Mouse (Mus musculus) liver, embryonic 12.5 days (tissue): Measurements from ENCODE around the gene Kpna1. TPM values are rescaled to one million over a fixed set of nuclear protein-coding genes. Genes with fewer than 3 reads are reported as not detected.
"Not testable (repeated sequence)": the region's sequence is repeated elsewhere in the genome, so short reads cannot be mapped to it uniquely, and the experiment has no call there.

Experiments
- ATAC-seq: fragments of 200-750 bp; cut with Nextera tagmentation; 2 replicates; pipeline ENCODE4 v1.8.0; 2017; ENCODE audit warnings: moderate number of reproducible peaks, mild to moderate bottlenecking, moderate library complexity
- H3K27ac ChIP-seq: fragments of 300-500 bp; sonication (generic); 2 replicates; pipeline ENCODE4 v1.5.1; 2016; ENCODE audit warnings: mild to moderate bottlenecking
- H3K27me3 ChIP-seq: fragments of 300-500 bp; sonication (generic); replicated peaks from 2 replicates; pipeline ENCODE4 v1.6.1; 2016; ENCODE audit warnings: mild to moderate bottlenecking, moderate library complexity
- H3K36me3 ChIP-seq: fragments of 300-500 bp; sonication (generic); 2 replicates; pipeline ENCODE4 v1.6.1; 2016; ENCODE audit warnings: mild to moderate bottlenecking, moderate library complexity
- H3K4me1 ChIP-seq: fragments of 300-500 bp; sonication (generic); 2 replicates; pipeline ENCODE4 v1.6.1; 2016
- H3K4me2 ChIP-seq: fragments of 300-500 bp; sonication (generic); 2 replicates; pipeline ENCODE4 v1.6.1; 2016; ENCODE audit warnings: mild to moderate bottlenecking, moderate library complexity
- H3K4me3 ChIP-seq: fragments of 300-500 bp; sonication (generic); 2 replicates; pipeline ENCODE4 v1.5.1; 2016; ENCODE audit warnings: mild to moderate bottlenecking, moderate library complexity
- H3K9ac ChIP-seq: fragments of 300-500 bp; sonication (generic); 2 replicates; pipeline ENCODE4 v1.6.1; 2016; ENCODE audit warnings: mild to moderate bottlenecking, moderate library complexity
- H3K9me3 ChIP-seq: fragments of 300-500 bp; sonication (generic); replicated peaks from 2 replicates; pipeline ENCODE4 v1.6.1; 2016; ENCODE audit warnings: mild to moderate bottlenecking, moderate library complexity
- WGBS: fragments of 180-500 bp; shearing (Covaris S2); methylation state at CpG from one replicate; pipeline ENCODE4 v1.1.7; 2016; ENCODE audit not compliant: insufficient replicate concordance; 5-methylcytosine and 5-hydroxymethylcytosine counted together
- polyA plus RNA-seq: library from polyadenylated mRNA; unstranded; fragments of >200 nt; fragmentation: Nextera tagmentation; extraction: Ambion mirVana; gene quantifications from 2 replicates; pipeline ENCODE4 v1.2.1, GENCODE M21; 2016

Kpna1 gene
- polyA plus RNA-seq = 52.6 and 53.9 TPM in 2 replicates

GRCm38 (mm10) chr16:35978450-35978849, at the start of gene Kpna1:
Kpna1 (plus strand) TSS chr16:35978750.
- not testable (repeated sequence) for H3K27me3 ChIP-seq, H3K36me3 ChIP-seq, H3K9ac ChIP-seq, H3K4me3 ChIP-seq, H3K9me3 ChIP-seq, ATAC-seq, H3K4me2 ChIP-seq, H3K27ac ChIP-seq
- peaks cover 14% of the 10 kb centered on the region for H3K4me1 ChIP-seq
- WGBS = 91% methylated on average over 1 of the region's 1 CpGs

GRCm38 (mm10) chr16:35932179-35933055, 46.1 kb upstream of the Kpna1 start:
- Histone ChIP-seq H3K9ac (no peak overlapping the region), H3K4me3 (no peak overlapping the region), H3K4me1 (no peaks in the 10 kb centered on the region), H3K36me3 (peaks cover 10% of the 10 kb centered on the region; the same call in 1 of the 2 replicates), H3K4me2 (no peak overlapping the region), H3K9me3 (no peaks in the 10 kb centered on the region), H3K27me3 (no peaks in the 10 kb centered on the region), H3K27ac (no peak overlapping the region)
- no peak for ATAC-seq
- 74% methylated on average over 19 of the region's 19 CpGs for WGBS

- H3K4me1 ChIP-seq = peaks cover 6% of the 10 kb centered on the region; the same call in 1 of the 2 replicates
- ATAC-seq = no peak
- no peaks in the 10 kb centered on the region for H3K27me3 ChIP-seq
- no peaks in the 10 kb centered on the region for H3K9me3 ChIP-seq
- H3K4me2 ChIP-seq = no peak overlapping the region
- H3K9ac ChIP-seq = no peak overlapping the region
- no peak overlapping the region for H3K27ac ChIP-seq
- no peak overlapping the region for H3K4me3 ChIP-seq
- WGBS = 71% methylated on average over 10 of the region's 10 CpGs
- H3K36me3 ChIP-seq = peaks cover 10% of the 10 kb centered on the region; the same call in 1 of the 2 replicates
Observed at GRCm38 (mm10) chr16:35933181-35933580, 45.4 kb upstream of the Kpna1 start.

GRCm38 (mm10) chr16:35938211-35939151, 40.1 kb upstream of the Kpna1 start, which contains the start of the genes Parp9 and Dtx3l:
Parp9 (plus strand) TSS chr16:35938470.
Dtx3l (minus strand) TSS chr16:35939151.
- H3K4me3 ChIP-seq = peak within 1 kb of the TSS; percentile 86
- ATAC-seq = peak; percentile 81
- peaks cover 4% of the 10 kb centered on the region; the same call in 1 of the 2 replicates for H3K36me3 ChIP-seq
- peak within 1 kb of the TSS; percentile 81 for H3K9ac ChIP-seq
- H3K4me2 ChIP-seq = peak within 1 kb of the TSS; percentile 92
- peaks cover 15% of the 10 kb centered on the region for H3K4me1 ChIP-seq
- H3K9me3 ChIP-seq = no peaks in the 10 kb centered on the region
- H3K27me3 ChIP-seq = no peaks in the 10 kb centered on the region
- 1% methylated on average over 52 of the region's 52 CpGs for WGBS
- peak within 1 kb of the TSS; percentile 61 for H3K27ac ChIP-seq

- Histone ChIP-seq H3K9me3 (no peaks in the 10 kb centered on the region), H3K4me2 (peak overlapping the region; percentile 92), H3K27ac (peak overlapping the region; percentile 61; the same call in 1 of the 2 replicates), H3K27me3 (no peaks in the 10 kb centered on the region), H3K4me1 (peaks cover 15% of the 10 kb centered on the region), H3K4me3 (peak overlapping the region; percentile 86), H3K36me3 (peaks cover 4% of the 10 kb centered on the region; the same call in 1 of the 2 replicates), H3K9ac (peak overlapping the region; percentile 81)
- WGBS = 5% methylated on average over 6 of the region's 6 CpGs
- ATAC-seq = peak; percentile 58
Observed at GRCm38 (mm10) chr16:35939261-35939660, 39.3 kb upstream of the Kpna1 start.

- H3K4me3 ChIP-seq = peak overlapping the region; percentile 86
- no peaks in the 10 kb centered on the region for H3K27me3 ChIP-seq
- WGBS = 7% methylated on average over 9 of the region's 9 CpGs
- no peaks in the 10 kb centered on the region for H3K9me3 ChIP-seq
- peak; percentile 71 for ATAC-seq
- peaks cover 4% of the 10 kb centered on the region; the same call in 1 of the 2 replicates for H3K36me3 ChIP-seq
- peak overlapping the region; percentile 92 for H3K4me2 ChIP-seq
- H3K27ac ChIP-seq = peak overlapping the region; percentile 61; the same call in 1 of the 2 replicates
- peaks cover 15% of the 10 kb centered on the region for H3K4me1 ChIP-seq
- H3K9ac ChIP-seq = peak overlapping the region; percentile 81
Observed at GRCm38 (mm10) chr16:35939690-35940089, 38.9 kb upstream of the Kpna1 start.

- no peaks in the 10 kb centered on the region for H3K9me3 ChIP-seq
- peaks cover 15% of the 10 kb centered on the region for H3K4me1 ChIP-seq
- ATAC-seq = no peak
- H3K4me3 ChIP-seq = no peak overlapping the region
- peaks cover 4% of the 10 kb centered on the region; the same call in 1 of the 2 replicates for H3K36me3 ChIP-seq
- H3K27me3 ChIP-seq = no peaks in the 10 kb centered on the region
- H3K4me2 ChIP-seq = no peak overlapping the region
- no peak overlapping the region for H3K27ac ChIP-seq
- WGBS = 63% methylated on average over 7 of the region's 7 CpGs
- no peak overlapping the region for H3K9ac ChIP-seq
Observed at GRCm38 (mm10) chr16:35941382-35941781, 37.2 kb upstream of the Kpna1 start.

- no peaks in the 10 kb centered on the region for H3K36me3 ChIP-seq
- H3K4me3 ChIP-seq = no peak overlapping the region
- 64% methylated on average over 5 of the region's 5 CpGs for WGBS
- no peak overlapping the region for H3K27ac ChIP-seq
- no peaks in the 10 kb centered on the region for H3K4me1 ChIP-seq
- no peak overlapping the region for H3K9ac ChIP-seq
- ATAC-seq = no peak
- H3K4me2 ChIP-seq = no peak overlapping the region
- no peaks in the 10 kb centered on the region for H3K9me3 ChIP-seq
- H3K27me3 ChIP-seq = no peaks in the 10 kb centered on the region
Observed at GRCm38 (mm10) chr16:35949264-35949663, 29.3 kb upstream of the Kpna1 start.

- no peak overlapping the region for H3K4me3 ChIP-seq
- H3K4me2 ChIP-seq = no peak overlapping the region
- 80% methylated on average over 3 of the region's 3 CpGs for WGBS
- no peaks in the 10 kb centered on the region for H3K36me3 ChIP-seq
- no peaks in the 10 kb centered on the region for H3K4me1 ChIP-seq
- no peak overlapping the region for H3K9ac ChIP-seq
- no peak overlapping the region for H3K27ac ChIP-seq
- no peaks in the 10 kb centered on the region for H3K27me3 ChIP-seq
- ATAC-seq = no peak
- H3K9me3 ChIP-seq = no peaks in the 10 kb centered on the region
Observed at GRCm38 (mm10) chr16:35951216-35951615, 27.3 kb upstream of the Kpna1 start.

GRCm38 (mm10) chr16:35952628-35953130, 25.9 kb upstream of the Kpna1 start:
- peaks cover 2% of the 10 kb centered on the region; the same call in 1 of the 2 replicates for H3K36me3 ChIP-seq
- 62% methylated on average over 5 of the region's 5 CpGs for WGBS
- no peak for ATAC-seq

GRCm38 (mm10) chr16:35965991-35966390, 12.6 kb upstream of the Kpna1 start:
- WGBS = 62% methylated on average over 3 of the region's 4 CpGs
- H3K27me3 ChIP-seq, H3K9ac ChIP-seq, H3K4me2 ChIP-seq, H3K27ac ChIP-seq, ATAC-seq, H3K36me3 ChIP-seq, H3K9me3 ChIP-seq, H3K4me3 ChIP-seq, H3K4me1 ChIP-seq: not testable (repeated sequence)

More at GRCm38 (mm10) chr16:35952628-35953130, 25.9 kb upstream of the Kpna1 start:
- H3K27ac ChIP-seq = no peak overlapping the region
- H3K4me1 ChIP-seq = no peaks in the 10 kb centered on the region
- H3K9me3 ChIP-seq = no peaks in the 10 kb centered on the region
- H3K4me2 ChIP-seq = no peak overlapping the region
- no peak overlapping the region for H3K4me3 ChIP-seq
- no peaks in the 10 kb centered on the region for H3K27me3 ChIP-seq
- H3K9ac ChIP-seq = no peak overlapping the region
